Mouse (Mus musculus) kidney, adult 2 months (tissue): Measurements from ENCODE around the gene Spag16.

Source experiments
- CTCF ChIP-seq: fragments of 200-500 bp; conservative IDR thresholded peaks from 2 replicates; pipeline ENCODE4 v1.5.1; 2011; ENCODE audit warnings: low read depth, mild to moderate bottlenecking, control low read depth, low read length, moderate library complexity, mixed read lengths; ENCODE audit not compliant: insufficient read depth, insufficient read length
- POLR2A ChIP-seq: fragments of 200-500 bp; IDR thresholded peaks from one replicate; pipeline ENCODE4 v1.6.1; 2011; ENCODE audit warnings: low read depth, low read length, control low read depth

GRCm38 (mm10) chr1:70067404-70067803 lies 240.6 kb downstream of the Spag16 start:
- TF ChIP-seq POLR2A (no peak), CTCF (no peak)
